Mouse (Mus musculus): ENCODE data around the gene Ankar. TPM values are rescaled to one million over a fixed set of nuclear protein-coding genes. Genes with fewer than 3 reads are reported as not detected.

Ankar gene
- polyA plus RNA-seq, 1 experiment = not detected

- H3K4me1 ChIP-seq (ENCODE audit: control insufficient read depth, insufficient read depth, insufficient read length, low read length) = no peaks in the 10 kb centered on the region
- no peak overlapping the region for H3K4me3 ChIP-seq (ENCODE audit: insufficient read depth, low read depth, low read length)
- H3K27ac ChIP-seq (replicated peaks; ENCODE audit: low read depth, low read length) = no peak overlapping the region
These were observed 90.2 kb downstream of the Ankar start for GRCm38 (mm10) chr1:72609887-72610877.

- Histone ChIP-seq H3K4me1 (ENCODE audit: control insufficient read depth, insufficient read depth, insufficient read length, low read length) (no peaks in the 10 kb centered on the region), H3K4me3 (ENCODE audit: insufficient read depth, low read depth, low read length) (no peak overlapping the region), H3K27ac (replicated peaks; ENCODE audit: low read depth, low read length) (no peak overlapping the region)
These were observed 91.2 kb downstream of the Ankar start for GRCm38 (mm10) chr1:72609129-72609528.

- Histone ChIP-seq H3K27ac (replicated peaks; ENCODE audit: low read depth, low read length) (no peak overlapping the region), H3K4me3 (ENCODE audit: insufficient read depth, low read depth, low read length) (no peak overlapping the region), H3K4me1 (ENCODE audit: control insufficient read depth, insufficient read depth, insufficient read length, low read length) (no peaks in the 10 kb centered on the region)
These were observed 94.1 kb downstream of the Ankar start for GRCm38 (mm10) chr1:72606186-72606673.

- no peaks in the 10 kb centered on the region for H3K4me1 ChIP-seq (ENCODE audit: control insufficient read depth, insufficient read depth, insufficient read length, low read length)
- H3K27ac ChIP-seq (replicated peaks; ENCODE audit: low read depth, low read length) = no peak overlapping the region
- H3K4me3 ChIP-seq (ENCODE audit: insufficient read depth, low read depth, low read length) = no peak overlapping the region
These were observed 97.6 kb downstream of the Ankar start for GRCm38 (mm10) chr1:72602803-72603202.

GRCm38 (mm10) chr1:72602186-72602585 is 98.2 kb downstream of the Ankar start:
- Histone ChIP-seq H3K4me3 (ENCODE audit: insufficient read depth, low read depth, low read length) (no peak overlapping the region), H3K27ac (replicated peaks; ENCODE audit: low read depth, low read length) (no peak overlapping the region), H3K4me1 (ENCODE audit: control insufficient read depth, insufficient read depth, insufficient read length, low read length) (no peaks in the 10 kb centered on the region)

GRCm38 (mm10) chr1:72601233-72601632 is 99.1 kb downstream of the Ankar start:
- Histone ChIP-seq H3K4me1 (ENCODE audit: control insufficient read depth, insufficient read depth, insufficient read length, low read length) (no peaks in the 10 kb centered on the region), H3K4me3 (ENCODE audit: insufficient read depth, low read depth, low read length) (no peak overlapping the region), H3K27ac (replicated peaks; ENCODE audit: low read depth, low read length) (no peak overlapping the region)

GRCm38 (mm10) chr1:72600778-72601177 is 99.6 kb downstream of the Ankar start:
- Histone ChIP-seq H3K4me1 (ENCODE audit: control insufficient read depth, insufficient read depth, insufficient read length, low read length) (no peaks in the 10 kb centered on the region), H3K27ac (replicated peaks; ENCODE audit: low read depth, low read length) (no peak overlapping the region)

GRCm38 (mm10) chr1:72599146-72600101 is 101.0 kb downstream of the Ankar start:
- Histone ChIP-seq H3K4me1 (ENCODE audit: control insufficient read depth, insufficient read depth, insufficient read length, low read length) (no peaks in the 10 kb centered on the region), H3K4me3 (ENCODE audit: insufficient read depth, low read depth, low read length) (no peak overlapping the region), H3K27ac (replicated peaks; ENCODE audit: low read depth, low read length) (no peak overlapping the region)

More at GRCm38 (mm10) chr1:72600778-72601177, 99.6 kb downstream of the Ankar start:
- no peak overlapping the region for H3K4me3 ChIP-seq (ENCODE audit: insufficient read depth, low read depth, low read length)

GRCm38 (mm10) chr1:72596231-72596630 is 104.1 kb downstream of the Ankar start:
- Histone ChIP-seq H3K4me3 (ENCODE audit: insufficient read depth, low read depth, low read length) (no peak overlapping the region), H3K27ac (replicated peaks; ENCODE audit: low read depth, low read length) (no peak overlapping the region), H3K4me1 (ENCODE audit: control insufficient read depth, insufficient read depth, insufficient read length, low read length) (peaks cover 7% of the 10 kb centered on the region; the same call in 1 of the 2 replicates)

GRCm38 (mm10) chr1:72595686-72596085 is 104.7 kb downstream of the Ankar start:
- Histone ChIP-seq H3K27ac (replicated peaks; ENCODE audit: low read depth, low read length) (no peak overlapping the region), H3K4me1 (ENCODE audit: control insufficient read depth, insufficient read depth, insufficient read length, low read length) (peaks cover 7% of the 10 kb centered on the region; the same call in 1 of the 2 replicates), H3K4me3 (ENCODE audit: insufficient read depth, low read depth, low read length) (no peak overlapping the region)

GRCm38 (mm10) chr1:72593340-72593951 is 106.9 kb downstream of the Ankar start:
- Histone ChIP-seq H3K27ac (replicated peaks; ENCODE audit: low read depth, low read length) (peak overlapping the region; percentile 78), H3K4me1 (ENCODE audit: control insufficient read depth, insufficient read depth, insufficient read length, low read length) (peaks cover 7% of the 10 kb centered on the region; the same call in 1 of the 2 replicates), H3K4me3 (ENCODE audit: insufficient read depth, low read depth, low read length) (no peak overlapping the region)

Other genes with a start within 250 kb of the Ankar start
- not detected in 2 replicates for gene March4, start 163.6 kb downstream of the Ankar start, polyA plus RNA-seq (2012; ENCODE audit: insufficient read depth, insufficient read length, missing spikeins)
- gene Smarcal1, start 117.3 kb downstream of the Ankar start, polyA plus RNA-seq (2012; ENCODE audit: insufficient read depth, insufficient read length, missing spikeins) = 11.8 and 13.9 TPM in 2 replicates
- 292 and 293 TPM in 2 replicates for gene Rpl37a, start 10.7 kb upstream of the Ankar start, polyA plus RNA-seq (2012; ENCODE audit: insufficient read depth, insufficient read length, missing spikeins)
- gene Igfbp2, start 123.9 kb upstream of the Ankar start, polyA plus RNA-seq (2012; ENCODE audit: insufficient read depth, insufficient read length, missing spikeins) = 1.1 TPM in 1 of 2 replicates, not detected in the other
- gene Igfbp5, start 174.3 kb upstream of the Ankar start, polyA plus RNA-seq (2012; ENCODE audit: insufficient read depth, insufficient read length, missing spikeins) = 55.5 and 82.6 TPM in 2 replicates